Mouse (Mus musculus): Measurements from ENCODE around the gene Celsr3. TPM values are rescaled to one million over a fixed set of nuclear protein-coding genes. Genes with fewer than 3 reads are reported as not detected.

The Celsr3 gene
- polyA plus RNA-seq, 1 experiment from 2014 or later = 0.14 TPM

DNA sequence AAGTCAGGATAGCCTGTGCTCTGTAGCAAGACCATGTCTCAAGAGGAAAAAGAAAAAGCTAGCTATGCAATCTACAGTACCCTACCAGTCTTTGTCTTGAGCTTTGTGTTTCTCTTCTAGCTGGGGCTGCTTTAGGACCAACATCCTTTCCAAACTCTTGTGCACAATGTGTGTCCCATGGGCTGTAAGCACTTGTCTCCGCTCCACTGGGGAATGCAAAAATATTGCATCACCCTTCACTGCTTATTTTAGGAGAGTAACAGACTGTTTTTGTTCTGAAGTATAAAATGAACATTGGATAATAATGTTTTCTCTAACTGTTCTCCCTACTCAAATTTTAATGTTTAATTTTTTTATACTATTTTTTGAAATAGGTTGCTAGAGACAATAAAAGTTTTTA lies 39.6 kb upstream of the Celsr3 start:
- Histone ChIP-seq H3K9ac (ENCODE audit: low read length) (no peak overlapping the region), H3K4me1 (replicated peaks; ENCODE audit: control insufficient read depth, insufficient read depth, low read length) (peaks cover 32% of the 10 kb centered on the region)
- WGBS = 42% methylated on average over 1 of the region's 1 CpGs

DNA sequence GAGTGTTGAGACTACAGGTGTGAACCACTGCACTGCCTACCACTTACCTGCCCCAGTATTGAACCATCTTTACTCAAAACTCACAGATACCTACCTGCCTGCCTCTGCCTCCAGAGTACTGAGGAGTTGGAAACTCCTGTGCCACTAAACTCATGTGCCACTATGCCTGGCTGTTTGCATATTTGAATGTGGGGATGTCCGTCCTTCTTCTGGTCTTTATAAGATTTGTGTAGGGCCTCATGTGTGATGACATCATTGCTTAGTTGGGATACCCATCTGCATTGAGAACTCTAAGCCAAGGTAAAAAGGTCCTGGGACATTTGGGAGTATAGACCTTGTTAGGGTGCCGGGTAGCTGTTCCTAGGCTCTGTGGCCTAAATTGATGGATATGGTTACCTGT lies 39.0 kb upstream of the Celsr3 start:
- no peak overlapping the region for H3K9ac ChIP-seq (ENCODE audit: low read length)
- no peak overlapping the region for H3K4me2 ChIP-seq (ENCODE audit: low read depth, low read length)
- H3K36me3 ChIP-seq (ENCODE audit: control insufficient read depth, insufficient read depth, low read length) = no peaks in the 10 kb centered on the region; the same call in 1 of the 2 replicates
- H3K27me3 ChIP-seq (ENCODE audit: control insufficient read depth, insufficient read depth, low read depth, low read length) = no peaks in the 10 kb centered on the region
- H3K4me1 ChIP-seq (replicated peaks; ENCODE audit: control insufficient read depth, insufficient read depth, low read length) = peaks cover 29% of the 10 kb centered on the region
- no peak overlapping the region for H3K27ac ChIP-seq (ENCODE audit: low read length)
- 81% methylated on average over 2 of the region's 2 CpGs for WGBS
- no peak overlapping the region for H3K4me3 ChIP-seq (ENCODE audit: low read length)
- no peaks in the 10 kb centered on the region for H3K9me3 ChIP-seq (ENCODE audit: control insufficient read depth, low read length)
- ATAC-seq (ENCODE audit: low read depth) = no peak

More for the DNA sequence above, 39.6 kb upstream of the Celsr3 start:
- H3K27ac ChIP-seq (ENCODE audit: low read length) = no peak overlapping the region
- H3K4me3 ChIP-seq (ENCODE audit: low read length) = no peak overlapping the region
- H3K36me3 ChIP-seq (ENCODE audit: control insufficient read depth, insufficient read depth, low read length) = no peaks in the 10 kb centered on the region; the same call in 1 of the 2 replicates
- H3K9me3 ChIP-seq (ENCODE audit: control insufficient read depth, low read length) = no peaks in the 10 kb centered on the region
- no peak overlapping the region for H3K4me2 ChIP-seq (ENCODE audit: low read depth, low read length)
- no peak for ATAC-seq (ENCODE audit: low read depth)
- no peaks in the 10 kb centered on the region for H3K27me3 ChIP-seq (ENCODE audit: control insufficient read depth, insufficient read depth, low read depth, low read length)

DNA sequence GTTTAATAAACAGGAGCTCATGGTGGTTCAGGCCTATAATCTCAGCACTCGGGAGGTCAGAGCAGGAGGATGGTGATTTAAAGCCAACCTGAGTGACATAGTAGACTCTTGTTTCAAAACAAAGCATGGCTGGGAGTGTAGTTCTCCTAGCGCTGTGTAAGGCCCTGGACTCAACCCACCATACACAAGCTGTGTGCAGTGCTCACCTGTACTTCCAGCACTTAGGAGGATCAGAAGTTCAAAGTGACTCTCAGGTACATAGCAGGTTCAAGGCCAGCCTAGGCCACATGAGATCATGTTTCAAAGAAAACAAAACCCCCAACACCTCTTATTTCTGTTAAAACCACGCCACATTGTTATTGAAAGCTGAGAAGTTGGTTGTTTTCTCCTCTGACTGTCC lies 37.4 kb upstream of the Celsr3 start:
- H3K4me1 ChIP-seq (replicated peaks; ENCODE audit: control insufficient read depth, insufficient read depth, low read length) = peaks cover 35% of the 10 kb centered on the region
- 61% methylated on average over 3 of the region's 3 CpGs for WGBS

DNA sequence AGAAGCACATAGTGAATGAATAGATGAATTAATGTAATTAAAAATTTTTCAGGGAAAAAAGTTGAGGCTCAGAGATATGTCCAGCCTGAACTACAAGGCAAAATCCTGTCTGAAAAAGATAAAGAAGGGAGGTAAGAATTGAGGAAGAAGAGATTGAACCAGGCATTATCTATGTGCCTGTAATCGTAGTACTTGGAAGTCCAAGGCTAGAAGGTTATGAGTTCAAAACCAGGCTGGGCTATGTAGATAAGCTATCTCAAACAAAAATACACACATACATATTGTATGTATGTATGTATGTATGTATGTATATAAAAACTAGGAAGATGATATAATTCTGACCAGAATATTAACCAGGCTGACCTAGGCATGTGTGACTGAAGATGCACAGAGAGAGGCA lies 33.8 kb upstream of the Celsr3 start:
- 55% methylated on average over 1 of the region's 1 CpGs for WGBS
- Histone ChIP-seq H3K27ac (ENCODE audit: low read length) (no peak overlapping the region), H3K27me3 (ENCODE audit: control insufficient read depth, insufficient read depth, low read depth, low read length) (no peaks in the 10 kb centered on the region), H3K4me2 (ENCODE audit: low read depth, low read length) (no peak overlapping the region), H3K4me3 (ENCODE audit: low read length) (no peak overlapping the region), H3K36me3 (ENCODE audit: control insufficient read depth, insufficient read depth, low read length) (peaks cover 10% of the 10 kb centered on the region), H3K9ac (ENCODE audit: low read length) (no peak overlapping the region), H3K9me3 (ENCODE audit: control insufficient read depth, low read length) (no peaks in the 10 kb centered on the region), H3K4me1 (replicated peaks; ENCODE audit: control insufficient read depth, insufficient read depth, low read length) (peaks cover 44% of the 10 kb centered on the region)
- ATAC-seq (ENCODE audit: low read depth) = no peak

More for the DNA sequence above, 37.4 kb upstream of the Celsr3 start:
- Histone ChIP-seq H3K9me3 (ENCODE audit: control insufficient read depth, low read length) (no peaks in the 10 kb centered on the region), H3K27ac (ENCODE audit: low read length) (no peak overlapping the region), H3K4me3 (ENCODE audit: low read length) (no peak overlapping the region), H3K27me3 (ENCODE audit: control insufficient read depth, insufficient read depth, low read depth, low read length) (no peaks in the 10 kb centered on the region), H3K9ac (ENCODE audit: low read length) (no peak overlapping the region), H3K36me3 (ENCODE audit: control insufficient read depth, insufficient read depth, low read length) (no peaks in the 10 kb centered on the region; the same call in 1 of the 2 replicates), H3K4me2 (ENCODE audit: low read depth, low read length) (no peak overlapping the region)
- ATAC-seq (ENCODE audit: low read depth) = no peak

DNA sequence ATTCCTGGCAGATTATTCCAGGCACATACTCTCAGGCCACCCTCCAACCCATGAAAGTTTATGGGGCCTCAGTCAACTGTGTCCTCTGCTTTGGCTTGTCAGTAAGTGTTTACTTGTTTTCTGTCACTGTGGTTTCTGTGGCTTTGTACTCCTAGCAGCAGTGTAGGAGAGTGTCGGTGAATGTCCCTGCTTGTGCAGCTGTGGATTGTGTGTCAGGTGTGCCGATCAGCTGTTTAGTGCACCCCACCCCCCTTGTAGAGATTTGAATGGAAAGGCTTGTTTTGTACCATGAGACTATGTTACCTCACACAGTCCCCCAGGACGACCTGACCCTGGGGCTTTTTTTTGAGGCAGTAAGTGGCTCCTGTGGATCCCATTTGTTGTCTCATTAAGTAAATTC lies 33.4 kb upstream of the Celsr3 start:
- no peak for ATAC-seq (ENCODE audit: low read depth)
- Histone ChIP-seq H3K9ac (ENCODE audit: low read length) (no peak overlapping the region), H3K27ac (ENCODE audit: low read length) (no peak overlapping the region), H3K4me3 (ENCODE audit: low read length) (no peak overlapping the region), H3K4me2 (ENCODE audit: low read depth, low read length) (no peak overlapping the region), H3K4me1 (replicated peaks; ENCODE audit: control insufficient read depth, insufficient read depth, low read length) (peaks cover 44% of the 10 kb centered on the region), H3K27me3 (ENCODE audit: control insufficient read depth, insufficient read depth, low read depth, low read length) (no peaks in the 10 kb centered on the region), H3K9me3 (ENCODE audit: control insufficient read depth, low read length) (no peaks in the 10 kb centered on the region), H3K36me3 (ENCODE audit: control insufficient read depth, insufficient read depth, low read length) (peaks cover 14% of the 10 kb centered on the region)
- WGBS = 38% methylated on average over 3 of the region's 3 CpGs

DNA sequence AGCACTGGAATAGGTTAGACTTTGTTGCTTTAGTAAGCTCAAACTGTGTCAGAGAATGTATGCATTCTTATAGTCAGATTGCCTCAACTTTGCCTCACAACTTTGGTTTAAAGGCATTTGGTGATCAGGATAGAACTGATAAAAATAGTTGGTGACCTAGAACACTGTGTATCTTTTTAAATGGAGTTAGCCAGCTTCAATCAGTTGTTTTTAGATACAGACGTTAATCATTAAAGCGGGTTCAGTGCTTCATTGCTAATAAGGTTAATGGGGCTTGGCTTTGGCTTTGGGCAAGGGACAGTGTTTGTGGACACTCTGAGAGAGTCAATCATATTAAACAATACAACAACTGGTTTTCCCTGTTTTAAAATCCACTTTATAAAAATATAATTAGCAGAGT lies 30.8 kb upstream of the Celsr3 start:
- H3K9me3 ChIP-seq (ENCODE audit: control insufficient read depth, low read length) = no peaks in the 10 kb centered on the region
- no peak overlapping the region for H3K4me2 ChIP-seq (ENCODE audit: low read depth, low read length)
- H3K36me3 ChIP-seq (ENCODE audit: control insufficient read depth, insufficient read depth, low read length) = peaks cover 36% of the 10 kb centered on the region
- 61% methylated on average over 2 of the region's 2 CpGs for WGBS
- ATAC-seq (ENCODE audit: low read depth) = no peak
- H3K27ac ChIP-seq (ENCODE audit: low read length) = no peak overlapping the region
- no peak overlapping the region for H3K4me3 ChIP-seq (ENCODE audit: low read length)
- no peak overlapping the region for H3K9ac ChIP-seq (ENCODE audit: low read length)
- peaks cover 34% of the 10 kb centered on the region for H3K4me1 ChIP-seq (replicated peaks; ENCODE audit: control insufficient read depth, insufficient read depth, low read length)
- H3K27me3 ChIP-seq (ENCODE audit: control insufficient read depth, insufficient read depth, low read depth, low read length) = no peaks in the 10 kb centered on the region

DNA sequence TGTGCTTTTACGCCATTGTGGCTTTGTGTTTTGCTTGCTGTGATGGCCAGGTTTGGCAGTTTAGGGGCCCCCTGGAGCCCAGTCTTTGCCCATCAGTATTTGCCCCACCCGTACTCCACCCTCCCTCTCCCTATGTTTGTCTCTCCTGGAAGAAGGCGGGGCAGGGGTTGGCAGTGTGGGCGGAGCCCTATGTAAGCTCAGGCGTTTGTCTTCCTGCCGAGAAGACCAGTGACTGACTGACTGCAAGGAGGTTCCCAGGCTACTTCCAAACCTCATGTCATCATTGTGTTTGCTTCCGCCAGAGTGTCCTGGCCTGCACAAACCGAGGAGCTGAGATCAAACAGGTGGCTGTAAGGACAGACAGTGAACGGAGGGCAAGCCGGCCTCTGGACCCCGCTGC lies 30.4 kb upstream of the Celsr3 start:
- Histone ChIP-seq H3K4me2 (ENCODE audit: low read depth, low read length) (0 out of 2 replicates have a peak overlapping the region, but pooled peaks have one; percentile 0), H3K4me3 (ENCODE audit: low read length) (no peak overlapping the region), H3K4me1 (replicated peaks; ENCODE audit: control insufficient read depth, insufficient read depth, low read length) (peaks cover 34% of the 10 kb centered on the region), H3K9ac (ENCODE audit: low read length) (no peak overlapping the region), H3K27ac (ENCODE audit: low read length) (no peak overlapping the region), H3K36me3 (ENCODE audit: control insufficient read depth, insufficient read depth, low read length) (peaks cover 37% of the 10 kb centered on the region), H3K9me3 (ENCODE audit: control insufficient read depth, low read length) (no peaks in the 10 kb centered on the region), H3K27me3 (ENCODE audit: control insufficient read depth, insufficient read depth, low read depth, low read length) (no peaks in the 10 kb centered on the region)
- WGBS = 30% methylated on average over 11 of the region's 11 CpGs
- ATAC-seq (ENCODE audit: low read depth) = peak; percentile 70

DNA sequence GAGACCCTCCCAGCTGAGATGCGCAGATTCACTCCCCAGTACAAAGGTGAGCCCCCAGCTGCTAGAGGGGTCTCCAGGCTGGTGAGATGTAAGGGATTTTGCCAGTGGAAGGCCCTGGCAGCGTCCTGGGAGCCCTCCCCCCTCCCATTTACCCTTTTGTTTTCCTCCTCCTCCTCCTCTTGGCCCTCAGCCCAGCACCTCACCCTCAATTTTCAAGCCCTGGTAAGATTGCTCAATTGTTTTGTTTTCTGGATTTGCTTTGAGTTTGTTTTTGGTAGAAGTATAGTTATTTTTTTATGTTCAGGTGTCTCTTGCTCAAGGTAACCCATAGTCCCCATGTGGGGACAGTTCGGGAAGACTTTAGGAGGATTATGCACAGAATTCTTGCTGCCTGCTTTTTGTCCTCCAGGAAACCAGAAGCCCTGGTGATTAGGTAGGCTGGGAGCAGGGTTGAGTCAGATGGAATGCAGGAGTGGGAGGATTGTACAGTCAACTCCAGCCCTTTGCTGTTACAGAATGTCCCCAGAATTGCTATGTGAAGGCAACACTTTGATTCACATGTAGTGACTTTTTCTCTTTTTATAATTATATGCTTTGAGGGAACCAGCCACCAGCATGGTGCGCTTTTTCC lies 29.7 kb upstream of the Celsr3 start:
- ATAC-seq (ENCODE audit: low read depth) = 0 out of 2 replicates have a peak, but pooled peaks have one; percentile 27
- H3K4me1 ChIP-seq (replicated peaks; ENCODE audit: control insufficient read depth, insufficient read depth, low read length) = peaks cover 34% of the 10 kb centered on the region
- H3K4me3 ChIP-seq (ENCODE audit: low read length) = no peak overlapping the region
- WGBS = 79% methylated on average over 4 of the region's 4 CpGs
- no peak overlapping the region for H3K27ac ChIP-seq (ENCODE audit: low read length)
- H3K9me3 ChIP-seq (ENCODE audit: control insufficient read depth, low read length) = no peaks in the 10 kb centered on the region
- peaks cover 40% of the 10 kb centered on the region for H3K36me3 ChIP-seq (ENCODE audit: control insufficient read depth, insufficient read depth, low read length)
- no peaks in the 10 kb centered on the region for H3K27me3 ChIP-seq (ENCODE audit: control insufficient read depth, insufficient read depth, low read depth, low read length)
- H3K4me2 ChIP-seq (ENCODE audit: low read depth, low read length) = no peak overlapping the region
- H3K9ac ChIP-seq (ENCODE audit: low read length) = no peak overlapping the region

DNA sequence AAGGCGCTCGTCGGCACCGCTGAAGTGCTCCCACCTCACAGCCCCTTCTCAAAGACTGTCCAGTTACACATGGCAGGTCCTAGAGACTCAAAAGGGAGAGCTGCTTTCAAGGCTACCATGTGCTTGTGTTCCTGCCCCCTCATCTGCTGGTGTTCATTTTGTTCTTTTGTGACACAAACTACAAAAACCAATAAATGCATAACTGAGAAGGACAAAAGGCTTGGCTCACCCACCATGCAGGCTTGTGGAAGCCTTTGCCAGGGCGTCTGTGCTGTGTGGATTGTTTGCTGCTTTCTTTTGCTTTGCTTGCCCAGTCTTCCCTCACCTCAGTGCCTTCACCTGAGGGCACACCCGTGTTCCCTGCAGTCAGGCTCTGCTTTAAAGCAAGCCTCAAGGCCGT lies 28.6 kb upstream of the Celsr3 start:
- Histone ChIP-seq H3K27ac (ENCODE audit: low read length) (no peak overlapping the region), H3K27me3 (ENCODE audit: control insufficient read depth, insufficient read depth, low read depth, low read length) (no peaks in the 10 kb centered on the region), H3K4me3 (ENCODE audit: low read length) (no peak overlapping the region), H3K36me3 (ENCODE audit: control insufficient read depth, insufficient read depth, low read length) (peaks cover 49% of the 10 kb centered on the region), H3K4me2 (ENCODE audit: low read depth, low read length) (no peak overlapping the region), H3K9me3 (ENCODE audit: control insufficient read depth, low read length) (no peaks in the 10 kb centered on the region), H3K9ac (ENCODE audit: low read length) (no peak overlapping the region), H3K4me1 (replicated peaks; ENCODE audit: control insufficient read depth, insufficient read depth, low read length) (peaks cover 34% of the 10 kb centered on the region)
- WGBS = 94% methylated on average over 7 of the region's 7 CpGs
- ATAC-seq (ENCODE audit: low read depth) = no peak

All from lung, embryonic 16.5 days (tissue).